Mouse (Mus musculus): ENCODE results near the gene Sgsm1. TPM values are rescaled to one million over a fixed set of nuclear protein-coding genes. Genes with fewer than 3 reads are reported as not detected.

The Sgsm1 gene
- polyA plus RNA-seq, 1 experiment from 2014 or later, result 3.5 TPM

DNA sequence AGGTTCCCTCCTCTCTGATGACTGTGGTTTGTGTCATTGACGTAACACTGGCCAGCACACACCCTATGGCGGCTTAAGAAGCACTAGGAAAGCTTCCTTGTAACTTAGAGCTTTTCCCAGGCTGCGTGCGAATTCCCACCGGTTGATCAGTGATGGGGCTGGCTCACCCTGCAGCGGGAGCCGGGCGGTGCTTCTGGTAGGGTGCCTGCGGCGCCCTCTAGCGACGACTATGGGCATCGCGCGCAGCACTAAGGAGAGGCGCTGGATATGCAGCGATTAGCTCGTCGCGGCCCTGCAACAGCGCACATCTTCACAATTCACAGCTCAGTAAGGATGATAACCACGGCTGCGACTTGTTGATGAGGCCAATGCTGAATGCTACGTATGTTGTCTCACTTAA lies 3.4 kb upstream of the Sgsm1 start:
- Histone ChIP-seq H3K9ac (peak overlapping the region; percentile 37; the same call in 1 of the 2 replicates), H3K4me2 (peak overlapping the region; percentile 43), H3K36me3 (no peaks in the 10 kb centered on the region), H3K27ac (no peak overlapping the region), H3K4me1 (peaks cover 10% of the 10 kb centered on the region; the same call in 1 of the 2 replicates), H3K27me3 (peaks cover 39% of the 10 kb centered on the region), H3K4me3 (peak overlapping the region; percentile 9; the same call in 1 of the 2 replicates), H3K9me3 (peaks cover 7% of the 10 kb centered on the region)
- ATAC-seq (ENCODE audit: insufficient number of reproducible peaks, insufficient read depth, low FRiP score, low TSS enrichment, low read depth), result no peak
- 2% methylated on average over 24 of the region's 24 CpGs for WGBS

DNA sequence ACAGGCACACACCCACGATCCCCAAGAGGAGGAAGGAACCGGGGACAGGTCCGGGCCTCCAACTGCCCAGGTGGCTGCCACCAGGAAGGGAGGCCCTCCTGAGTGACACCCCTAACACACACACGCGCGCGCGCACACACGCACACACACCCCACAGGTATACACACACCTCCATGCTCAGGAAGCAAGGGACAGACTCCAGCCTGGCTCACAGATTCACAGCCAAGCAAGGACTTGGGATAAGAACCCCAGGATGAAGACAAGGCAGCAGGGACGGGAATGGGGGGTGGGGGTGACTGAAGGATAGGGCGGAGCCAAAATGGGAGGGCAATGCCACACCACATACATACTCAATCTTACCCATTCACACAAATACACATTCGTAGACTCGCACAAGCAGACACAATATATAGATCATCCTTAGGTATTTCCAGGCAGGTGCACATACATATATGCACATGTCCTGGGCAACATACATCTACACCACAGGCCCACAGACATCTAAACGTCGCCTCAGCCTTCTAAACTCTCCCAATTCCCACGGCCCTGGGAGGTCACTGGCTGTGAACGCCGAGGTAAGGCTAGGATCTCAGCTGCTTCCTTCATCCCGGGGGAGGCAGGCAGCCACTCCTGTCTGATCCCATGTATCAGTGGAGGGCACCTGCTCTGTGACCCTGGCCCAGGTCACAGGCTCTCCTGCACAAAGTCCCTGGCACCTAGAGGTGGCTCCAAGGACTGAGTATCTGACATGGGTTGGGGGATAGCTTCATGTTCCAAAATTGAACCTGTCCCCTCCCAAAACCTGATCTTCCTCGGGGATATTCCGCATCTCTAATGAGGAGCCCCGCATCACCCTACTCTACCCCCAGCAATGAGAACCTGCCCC lies 852 bp downstream of the Sgsm1 start:
- H3K9me3 ChIP-seq, result peaks cover 7% of the 10 kb centered on the region
- WGBS, result 57% methylated on average over 22 of the region's 22 CpGs
- H3K36me3 ChIP-seq, result no peaks in the 10 kb centered on the region
- peaks cover 46% of the 10 kb centered on the region for H3K27me3 ChIP-seq
- ATAC-seq (ENCODE audit: insufficient number of reproducible peaks, insufficient read depth, low FRiP score, low TSS enrichment, low read depth), result no peak
- peaks cover 27% of the 10 kb centered on the region for H3K4me1 ChIP-seq
- H3K4me2 ChIP-seq, result peak overlapping the region; percentile 91
- no peak overlapping the region for H3K27ac ChIP-seq
- H3K4me3 ChIP-seq, result peak overlapping the region; percentile 57
- 0 out of 2 replicates have a peak overlapping the region, but pooled peaks have one; percentile 70 for H3K9ac ChIP-seq

DNA sequence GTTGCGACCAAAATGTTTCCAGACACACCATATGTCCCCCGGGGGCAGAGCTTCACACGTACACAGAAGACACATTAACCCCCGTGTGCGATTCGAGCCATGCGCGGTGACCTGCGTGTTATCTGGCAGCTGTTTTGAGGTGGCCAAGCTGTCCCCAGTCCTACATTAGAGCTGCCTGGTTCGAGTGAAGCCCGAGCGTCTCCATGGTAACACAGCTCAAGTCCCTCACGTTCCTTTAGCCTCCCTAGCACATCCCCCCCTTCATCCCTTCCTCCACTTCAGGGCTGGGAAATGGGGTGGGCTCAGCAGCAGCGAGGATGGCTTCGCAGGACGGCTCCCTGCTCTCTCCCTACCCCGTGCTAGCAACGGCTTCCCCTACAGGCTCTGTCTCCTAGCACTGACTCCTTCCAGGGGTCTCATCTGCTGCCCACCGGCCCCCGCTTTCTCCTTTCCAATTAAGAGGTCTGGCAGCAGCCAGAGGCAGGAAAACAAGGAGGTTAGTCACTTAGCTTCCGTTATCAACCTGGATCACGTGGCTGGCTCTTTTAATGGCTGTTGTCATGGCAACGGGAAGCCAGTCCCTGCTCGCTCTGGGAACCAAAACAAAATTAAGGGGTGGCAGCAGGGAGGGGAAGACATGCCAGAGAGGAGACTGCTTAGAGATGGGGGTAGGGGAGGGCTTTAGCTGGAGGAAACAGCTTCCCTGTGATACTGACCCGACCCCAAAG lies 3.7 kb downstream of the Sgsm1 start:
- H3K4me2 ChIP-seq, result peak overlapping the region; percentile 62
- H3K27me3 ChIP-seq, result peaks cover 39% of the 10 kb centered on the region
- WGBS, result 2% methylated on average over 25 of the region's 25 CpGs
- peaks cover 21% of the 10 kb centered on the region for H3K4me1 ChIP-seq
- 0 out of 2 replicates have a peak, but pooled peaks have one; percentile 15 for ATAC-seq (ENCODE audit: insufficient number of reproducible peaks, insufficient read depth, low FRiP score, low TSS enrichment, low read depth)
- H3K27ac ChIP-seq, result no peak overlapping the region
- peak overlapping the region; percentile 28 for H3K4me3 ChIP-seq
- H3K36me3 ChIP-seq, result no peaks in the 10 kb centered on the region
- no peaks in the 10 kb centered on the region for H3K9me3 ChIP-seq
- peak overlapping the region; percentile 61 for H3K9ac ChIP-seq

DNA sequence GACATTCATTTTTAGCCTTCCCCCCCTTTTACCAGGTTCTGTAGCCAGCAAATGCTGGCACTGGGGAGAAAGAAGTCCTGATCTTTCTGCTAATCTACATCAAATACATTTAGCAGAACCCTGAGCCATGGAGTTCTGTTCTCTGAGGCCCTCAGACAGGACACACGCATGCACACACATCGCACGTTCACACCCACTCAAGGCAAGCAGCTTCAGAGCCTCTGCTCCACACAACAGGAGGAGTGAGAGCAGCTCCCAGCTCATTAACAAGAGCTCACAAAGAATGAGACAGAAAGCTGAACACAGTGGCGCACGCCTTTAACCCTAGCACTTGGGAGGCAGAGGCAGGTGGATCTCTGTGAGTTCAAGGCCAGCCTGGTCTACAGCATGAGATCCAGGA lies 6.1 kb downstream of the Sgsm1 start:
- H3K27me3 ChIP-seq, result peaks cover 41% of the 10 kb centered on the region
- H3K36me3 ChIP-seq, result no peaks in the 10 kb centered on the region
- no peak overlapping the region for H3K4me2 ChIP-seq
- no peaks in the 10 kb centered on the region for H3K9me3 ChIP-seq
- H3K9ac ChIP-seq, result no peak overlapping the region
- H3K4me3 ChIP-seq, result no peak overlapping the region
- no peak overlapping the region for H3K27ac ChIP-seq
- ATAC-seq (ENCODE audit: insufficient number of reproducible peaks, insufficient read depth, low FRiP score, low TSS enrichment, low read depth), result no peak
- H3K4me1 ChIP-seq, result peaks cover 17% of the 10 kb centered on the region
- WGBS, result 93% methylated on average over 5 of the region's 5 CpGs

DNA sequence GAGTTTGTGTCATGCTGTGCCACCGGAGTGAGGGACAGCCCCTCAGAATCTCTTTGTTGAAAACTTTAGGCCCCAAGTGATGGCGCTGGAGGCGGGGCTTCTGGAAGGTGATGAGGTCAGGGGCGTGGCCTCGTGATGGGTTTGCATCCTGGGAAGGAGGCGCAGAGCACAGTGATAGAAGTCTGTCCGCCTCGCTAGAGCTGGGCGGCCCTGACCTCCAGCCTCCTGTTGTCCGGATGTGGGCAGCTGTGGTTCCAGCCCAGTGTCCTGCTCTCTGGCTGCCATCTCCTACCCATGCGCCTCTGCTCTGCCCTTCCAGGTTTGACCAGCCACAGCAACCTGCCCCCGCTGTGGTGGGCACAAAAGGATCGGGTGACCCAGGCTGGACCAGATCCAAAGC lies 8.7 kb downstream of the Sgsm1 start:
- WGBS, result 15% methylated on average over 13 of the region's 13 CpGs
- no peak for ATAC-seq (ENCODE audit: insufficient number of reproducible peaks, insufficient read depth, low FRiP score, low TSS enrichment, low read depth)
- no peak overlapping the region for H3K9ac ChIP-seq
- no peak overlapping the region for H3K4me2 ChIP-seq
- no peaks in the 10 kb centered on the region for H3K36me3 ChIP-seq
- H3K27me3 ChIP-seq, result peaks cover 44% of the 10 kb centered on the region
- H3K27ac ChIP-seq, result no peak overlapping the region
- peaks cover 7% of the 10 kb centered on the region for H3K4me1 ChIP-seq
- no peaks in the 10 kb centered on the region for H3K9me3 ChIP-seq
- H3K4me3 ChIP-seq, result no peak overlapping the region

DNA sequence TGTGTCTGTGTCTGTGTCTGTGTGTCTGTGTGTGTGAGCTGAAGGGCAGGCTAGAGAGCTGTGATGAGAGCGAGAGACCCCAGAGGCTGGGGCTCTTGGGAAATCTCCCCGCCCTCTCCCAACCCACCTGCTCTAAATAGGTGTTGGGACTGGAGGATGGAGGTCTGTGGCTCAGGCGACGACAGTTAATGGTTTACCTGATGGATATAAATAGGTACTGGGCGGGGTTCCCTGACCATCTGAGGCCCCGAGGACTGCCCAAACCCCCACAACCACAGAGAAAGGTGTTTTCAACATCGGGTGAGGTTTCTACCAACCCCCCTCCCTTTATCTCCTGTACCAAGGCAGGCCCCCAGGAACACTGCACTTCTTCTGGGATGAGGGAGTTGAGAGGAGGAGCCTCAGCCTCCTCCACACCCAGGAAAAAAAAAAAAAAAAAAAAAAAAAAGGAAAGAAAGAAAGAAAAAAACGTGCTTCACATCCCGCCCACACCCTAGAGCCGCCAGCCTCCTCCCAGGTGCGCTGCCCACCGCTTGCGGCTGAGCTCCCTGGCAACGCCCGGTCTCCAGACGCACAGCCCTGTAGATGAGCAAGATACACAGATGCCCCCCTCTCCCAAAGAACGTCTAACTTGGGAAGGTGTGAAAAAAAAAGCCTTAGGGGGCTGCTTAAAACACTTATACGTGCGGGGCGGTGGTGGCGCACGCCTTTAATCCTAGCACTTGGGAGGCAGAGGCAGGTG lies 10.3 kb downstream of the Sgsm1 start:
- Histone ChIP-seq H3K36me3 (no peaks in the 10 kb centered on the region), H3K27me3 (peaks cover 46% of the 10 kb centered on the region), H3K4me3 (no peak overlapping the region), H3K9me3 (no peaks in the 10 kb centered on the region), H3K4me2 (no peak overlapping the region), H3K27ac (no peak overlapping the region), H3K9ac (no peak overlapping the region), H3K4me1 (0 out of 2 replicates have a peak, but pooled peaks cover 2% of the 10 kb centered on the region)
- WGBS, result 76% methylated on average over 22 of the region's 22 CpGs
- no peak for ATAC-seq (ENCODE audit: insufficient number of reproducible peaks, insufficient read depth, low FRiP score, low TSS enrichment, low read depth)

DNA sequence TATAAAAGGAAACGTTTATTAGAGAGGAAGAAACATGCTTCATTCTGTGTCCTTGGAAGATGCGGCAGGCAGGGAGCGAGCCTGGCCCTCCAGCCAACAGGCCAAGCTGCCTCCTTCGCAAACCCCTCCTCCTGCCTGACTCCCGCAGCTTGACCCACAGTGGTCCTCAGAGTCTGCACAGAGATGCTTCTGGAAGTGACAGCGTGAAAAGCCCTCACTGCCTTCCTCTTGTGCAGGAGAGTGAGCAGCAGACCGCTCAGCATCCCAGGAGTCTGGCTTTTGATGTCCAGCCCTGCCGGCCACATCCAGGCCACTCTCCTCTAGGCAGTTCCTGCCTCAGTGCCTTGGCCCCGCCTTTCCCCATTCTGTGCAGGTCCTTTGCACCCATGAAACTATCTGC lies 11.2 kb downstream of the Sgsm1 start:
- WGBS, result 44% methylated on average over 9 of the region's 9 CpGs
- no peak overlapping the region for H3K4me2 ChIP-seq
- peaks cover 46% of the 10 kb centered on the region for H3K27me3 ChIP-seq
- no peak overlapping the region for H3K27ac ChIP-seq
- H3K9me3 ChIP-seq, result no peaks in the 10 kb centered on the region
- no peak overlapping the region for H3K9ac ChIP-seq
- no peak overlapping the region for H3K4me3 ChIP-seq
- H3K36me3 ChIP-seq, result no peaks in the 10 kb centered on the region
- 0 out of 2 replicates have a peak, but pooled peaks cover 2% of the 10 kb centered on the region for H3K4me1 ChIP-seq
- ATAC-seq (ENCODE audit: insufficient number of reproducible peaks, insufficient read depth, low FRiP score, low TSS enrichment, low read depth), result no peak

DNA sequence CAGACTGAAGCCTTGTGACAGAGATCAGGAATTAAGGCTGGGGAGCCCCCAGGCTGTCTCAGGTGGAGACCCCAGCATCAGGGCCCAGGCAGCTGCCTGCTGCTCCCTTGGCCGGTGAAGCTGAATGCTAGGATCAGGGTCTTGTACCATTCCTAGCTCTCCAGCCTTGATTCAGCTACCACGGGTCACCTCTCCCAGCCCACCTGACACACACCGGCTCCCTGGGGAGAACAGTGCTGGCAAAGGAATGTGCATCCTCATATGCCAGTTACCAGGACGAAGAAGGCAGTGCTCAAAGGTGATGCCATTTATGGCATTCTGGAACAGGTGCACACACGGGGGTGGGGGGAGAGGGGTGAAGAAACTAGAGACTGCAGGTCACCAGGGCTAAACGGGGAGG lies 11.8 kb downstream of the Sgsm1 start:
- Histone ChIP-seq H3K4me1 (0 out of 2 replicates have a peak, but pooled peaks cover 2% of the 10 kb centered on the region), H3K9me3 (no peaks in the 10 kb centered on the region), H3K9ac (no peak overlapping the region), H3K4me3 (no peak overlapping the region), H3K27me3 (peaks cover 46% of the 10 kb centered on the region), H3K27ac (no peak overlapping the region), H3K4me2 (no peak overlapping the region), H3K36me3 (no peaks in the 10 kb centered on the region)
- 71% methylated on average over 6 of the region's 6 CpGs for WGBS
- ATAC-seq (ENCODE audit: insufficient number of reproducible peaks, insufficient read depth, low FRiP score, low TSS enrichment, low read depth), result no peak

DNA sequence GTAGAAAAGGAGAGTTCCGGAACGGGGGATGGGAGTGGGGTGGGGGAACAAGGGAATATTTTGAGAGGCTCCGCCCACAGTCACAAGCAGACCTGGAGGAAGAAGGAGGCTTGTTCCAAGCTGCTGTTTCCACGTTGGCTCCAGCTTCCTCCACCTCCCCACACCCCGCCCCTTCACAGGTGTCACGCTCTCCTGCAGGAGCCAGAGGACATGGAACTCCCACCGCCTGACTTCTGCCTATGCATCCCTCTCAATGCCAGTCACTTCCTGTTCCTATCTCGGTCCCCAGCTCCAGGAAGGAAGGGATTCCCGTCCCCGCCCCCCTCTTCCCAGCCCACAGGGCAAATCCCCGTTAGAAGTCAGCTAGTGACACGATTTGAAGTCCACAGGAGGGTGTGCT lies 12.5 kb downstream of the Sgsm1 start:
- H3K4me2 ChIP-seq, result no peak overlapping the region
- H3K9ac ChIP-seq, result no peak overlapping the region
- ATAC-seq (ENCODE audit: insufficient number of reproducible peaks, insufficient read depth, low FRiP score, low TSS enrichment, low read depth), result no peak
- H3K9me3 ChIP-seq, result no peaks in the 10 kb centered on the region
- H3K27ac ChIP-seq, result no peak overlapping the region
- no peaks in the 10 kb centered on the region for H3K36me3 ChIP-seq
- 0 out of 2 replicates have a peak, but pooled peaks cover 2% of the 10 kb centered on the region for H3K4me1 ChIP-seq
- H3K27me3 ChIP-seq, result peaks cover 44% of the 10 kb centered on the region
- no peak overlapping the region for H3K4me3 ChIP-seq
- 16% methylated on average over 12 of the region's 12 CpGs for WGBS

DNA sequence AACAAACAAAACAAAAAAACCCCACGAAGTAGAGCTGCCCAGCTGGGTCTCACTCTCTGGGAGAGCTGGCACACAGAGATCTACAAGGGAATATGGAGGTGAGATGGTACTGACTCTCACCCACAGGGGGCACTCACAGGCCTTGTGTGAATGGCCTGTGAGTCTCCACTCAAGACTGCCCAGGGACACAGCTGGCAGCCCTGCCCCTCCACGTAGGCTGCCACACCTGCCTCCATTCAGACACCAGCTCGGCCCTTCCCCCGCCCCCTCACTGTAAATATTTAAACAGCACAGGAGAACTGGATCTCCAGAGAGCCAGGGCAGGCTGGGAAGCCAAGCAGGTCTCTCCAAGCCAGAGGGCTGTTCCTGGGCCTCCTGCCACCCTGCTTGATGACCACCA lies 14.8 kb downstream of the Sgsm1 start:
- WGBS, result 50% methylated on average over 4 of the region's 4 CpGs
- ATAC-seq (ENCODE audit: insufficient number of reproducible peaks, insufficient read depth, low FRiP score, low TSS enrichment, low read depth), result no peak

DNA sequence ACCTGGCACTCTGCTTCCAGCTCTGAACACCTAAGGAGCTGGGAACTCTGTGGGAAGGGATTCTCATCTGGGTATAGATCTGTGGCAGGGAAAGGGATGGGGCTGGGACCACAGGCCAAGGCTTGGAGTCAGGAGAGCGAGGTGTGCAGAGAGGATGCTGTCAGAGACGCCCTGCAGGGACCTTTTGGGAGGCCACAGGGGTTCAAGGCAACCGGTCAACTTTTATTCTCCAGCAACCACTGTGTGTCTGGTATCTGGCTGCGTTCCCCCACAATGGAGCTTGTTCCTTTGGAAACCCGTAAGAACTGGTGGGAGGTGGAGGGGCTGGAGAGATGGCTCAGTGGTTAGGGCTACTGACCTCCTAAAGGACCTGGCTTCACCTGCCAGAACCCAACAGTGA lies 16.0 kb downstream of the Sgsm1 start:
- Histone ChIP-seq H3K27me3 (peaks cover 42% of the 10 kb centered on the region), H3K36me3 (no peaks in the 10 kb centered on the region), H3K4me1 (0 out of 2 replicates have a peak, but pooled peaks cover 2% of the 10 kb centered on the region), H3K9me3 (no peaks in the 10 kb centered on the region), H3K4me2 (no peak overlapping the region), H3K4me3 (no peak overlapping the region), H3K27ac (no peak overlapping the region), H3K9ac (no peak overlapping the region)
- ATAC-seq (ENCODE audit: insufficient number of reproducible peaks, insufficient read depth, low FRiP score, low TSS enrichment, low read depth), result no peak
- WGBS, result 83% methylated on average over 5 of the region's 5 CpGs

More for the DNA sequence above, 14.8 kb downstream of the Sgsm1 start:
- peaks cover 35% of the 10 kb centered on the region for H3K27me3 ChIP-seq
- no peak overlapping the region for H3K9ac ChIP-seq
- no peaks in the 10 kb centered on the region for H3K36me3 ChIP-seq
- H3K4me2 ChIP-seq, result no peak overlapping the region
- H3K4me3 ChIP-seq, result no peak overlapping the region
- H3K4me1 ChIP-seq, result 0 out of 2 replicates have a peak, but pooled peaks cover 2% of the 10 kb centered on the region
- no peaks in the 10 kb centered on the region for H3K9me3 ChIP-seq
- H3K27ac ChIP-seq, result no peak overlapping the region

Data from embryonic facial prominence, embryonic 13.5 days (tissue).